Mouse (Mus musculus) cerebellum, postnatal 36 days (tissue): Measurements from ENCODE around the gene Ikzf3.
A peak's percentile ranks its signal among the peaks of the same experiment; 100 is the strongest.

Source experiments
- DNase-seq, 2 experiments: peaks; one replicate each; pipeline ENCODE4 v3.0.0; 2021 to 2022; ENCODE audit warnings: mixed read lengths in 2 of 2

Ikzf3 gene

GRCm38 (mm10) chr11:98563921-98564414, 18.1 kb upstream of the Ikzf3 start:
- DNase-seq, result no peak

GRCm38 (mm10) chr11:98563025-98563424, 17.2 kb upstream of the Ikzf3 start:
- no peak for DNase-seq

GRCm38 (mm10) chr11:98560942-98561341, 15.1 kb upstream of the Ikzf3 start:
- no peak for DNase-seq

GRCm38 (mm10) chr11:98555124-98555700, 9.4 kb upstream of the Ikzf3 start:
- DNase-seq, result no peak

GRCm38 (mm10) chr11:98553966-98554365, 8.1 kb upstream of the Ikzf3 start:
- no peak for DNase-seq

- DNase-seq, result peak; percentile 91 to 94
Observed at GRCm38 (mm10) chr11:98550975-98551828, 5.4 kb upstream of the Ikzf3 start, which contains the start of gene Zpbp2. Gene Zpbp2 (plus strand): TSS chr11:98551097.

GRCm38 (mm10) chr11:98550311-98550974, 4.6 kb upstream of the Ikzf3 start:
- DNase-seq, result no peak

GRCm38 (mm10) chr11:98549363-98549762, 3.5 kb upstream of the Ikzf3 start:
- no peak for DNase-seq

GRCm38 (mm10) chr11:98547308-98547693, 1.5 kb upstream of the Ikzf3 start:
- DNase-seq, result no peak

GRCm38 (mm10) chr11:98546529-98547307, 887 bp upstream of the Ikzf3 start:
- DNase-seq, result no peak

- DNase-seq, result no peak
Observed at GRCm38 (mm10) chr11:98544890-98545677, 747 bp downstream of the Ikzf3 start.

GRCm38 (mm10) chr11:98543414-98543813, 2.4 kb downstream of the Ikzf3 start:
- DNase-seq, result no peak

- no peak for DNase-seq
Observed at GRCm38 (mm10) chr11:98542553-98542952, 3.3 kb downstream of the Ikzf3 start.

GRCm38 (mm10) chr11:98540319-98540718, 5.5 kb downstream of the Ikzf3 start:
- DNase-seq, result no peak

GRCm38 (mm10) chr11:98537480-98538034, 8.3 kb downstream of the Ikzf3 start:
- no peak for DNase-seq

- DNase-seq, result no peak
Observed at GRCm38 (mm10) chr11:98526824-98527461, 18.9 kb downstream of the Ikzf3 start.

- no peak for DNase-seq
Observed at GRCm38 (mm10) chr11:98525140-98525539, 20.7 kb downstream of the Ikzf3 start.

GRCm38 (mm10) chr11:98520468-98520867, 25.4 kb downstream of the Ikzf3 start:
- DNase-seq, result no peak

GRCm38 (mm10) chr11:98513356-98513936, 32.4 kb downstream of the Ikzf3 start:
- DNase-seq, result no peak

- no peak for DNase-seq
Observed at GRCm38 (mm10) chr11:98512881-98513280, 33.0 kb downstream of the Ikzf3 start.

- no peak for DNase-seq
Observed at GRCm38 (mm10) chr11:98510125-98510524, 35.7 kb downstream of the Ikzf3 start.
